Mouse (Mus musculus): ENCODE data around the gene Nsun2. TPM values are rescaled to one million over a fixed set of nuclear protein-coding genes. Genes with fewer than 3 reads are reported as not detected.

Gene Nsun2
- total RNA-seq, 2 experiments from 2014 or later: 83.1 to 94.4 TPM

- no peak for DNase-seq
Measured at GRCm38 (mm10) chr13:69523444-69524157, 9.9 kb upstream of the Nsun2 start.

- no peak for DNase-seq
Measured at GRCm38 (mm10) chr13:69524158-69524530, 9.4 kb upstream of the Nsun2 start.

- no peak for DNase-seq
Measured at GRCm38 (mm10) chr13:69525867-69526266, 7.7 kb upstream of the Nsun2 start.

- no peak for DNase-seq
Measured at GRCm38 (mm10) chr13:69528531-69528930, 5.0 kb upstream of the Nsun2 start.

DNA sequence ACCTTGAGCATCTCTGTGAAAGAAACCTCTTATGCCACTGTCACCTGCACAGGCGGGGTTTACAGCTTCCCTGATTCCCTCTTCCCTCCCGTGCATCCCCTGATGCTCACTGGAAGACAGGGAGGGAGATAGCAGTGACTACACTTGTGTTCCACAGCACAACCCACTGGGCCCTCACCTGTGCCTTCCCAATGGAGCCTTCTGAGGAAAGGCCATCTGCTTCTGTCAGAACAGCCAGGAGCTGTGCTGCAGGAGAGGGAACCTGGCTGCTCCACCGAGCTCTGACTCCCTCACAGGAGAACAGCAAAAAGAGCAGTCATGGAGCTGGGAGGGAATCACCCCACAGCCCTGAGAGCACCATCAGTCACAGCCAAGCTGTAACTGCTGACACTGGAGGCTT is 3.4 kb upstream of the Nsun2 start:
- no peak for DNase-seq

GRCm38 (mm10) chr13:69530951-69531350 is 2.6 kb upstream of the Nsun2 start:
- DNase-seq: no peak

- no peak for DNase-seq
Measured at GRCm38 (mm10) chr13:69531431-69531830, 2.1 kb upstream of the Nsun2 start.

- DNase-seq: no peak
Measured at GRCm38 (mm10) chr13:69532101-69532892, 1.2 kb upstream of the Nsun2 start.

DNA sequence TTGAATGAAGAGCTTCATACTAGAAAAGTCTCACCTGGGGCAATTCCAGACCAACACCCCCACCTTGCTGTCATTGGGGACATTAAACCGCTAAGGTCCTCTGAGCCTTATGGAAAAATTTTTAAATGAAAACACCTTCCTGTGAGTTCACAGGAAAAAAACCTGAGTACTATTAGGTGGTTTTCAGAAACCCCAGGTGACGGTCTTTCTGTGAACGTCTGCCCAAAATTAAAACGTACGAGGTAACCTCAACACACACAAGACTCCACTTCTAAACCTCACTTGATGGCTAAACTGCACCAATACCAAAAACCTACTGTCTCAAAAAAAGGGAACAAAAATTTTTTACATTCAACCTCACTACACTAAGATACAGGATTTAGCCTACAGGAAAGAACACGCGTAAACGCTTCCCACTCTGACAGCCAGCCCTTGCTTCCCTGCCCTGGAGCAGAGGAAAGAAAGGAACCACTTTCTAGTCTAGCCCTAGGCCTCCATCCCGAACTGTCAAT is 597 bp upstream of the Nsun2 start:
- no peak for DNase-seq

DNA sequence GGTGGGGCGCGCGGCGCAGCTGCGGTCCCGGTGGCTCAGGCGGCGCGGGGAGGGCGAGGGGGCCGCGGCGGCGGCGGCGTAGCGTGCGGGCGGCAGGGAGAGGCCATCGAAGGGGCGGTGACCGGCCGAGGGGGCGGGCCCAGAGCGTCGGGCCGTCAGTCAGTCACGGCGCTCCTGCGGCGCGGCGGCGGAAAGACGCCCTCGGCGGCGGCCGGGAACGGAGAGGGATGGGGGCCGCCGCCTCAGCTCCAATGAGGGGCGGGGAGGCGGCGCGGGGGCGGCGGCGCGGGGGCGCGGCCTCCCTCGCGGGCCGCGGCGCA is 748 bp downstream of the Nsun2 start, which contains the start of gene Tent4a:
Gene Tent4a (minus strand): TSS at position 284 of the 320 bp plus-strand sequence.
- DNase-seq: no peak

GRCm38 (mm10) chr13:69534654-69535551 is 1.4 kb downstream of the Nsun2 start:
- DNase-seq: peak; percentile 99

DNA sequence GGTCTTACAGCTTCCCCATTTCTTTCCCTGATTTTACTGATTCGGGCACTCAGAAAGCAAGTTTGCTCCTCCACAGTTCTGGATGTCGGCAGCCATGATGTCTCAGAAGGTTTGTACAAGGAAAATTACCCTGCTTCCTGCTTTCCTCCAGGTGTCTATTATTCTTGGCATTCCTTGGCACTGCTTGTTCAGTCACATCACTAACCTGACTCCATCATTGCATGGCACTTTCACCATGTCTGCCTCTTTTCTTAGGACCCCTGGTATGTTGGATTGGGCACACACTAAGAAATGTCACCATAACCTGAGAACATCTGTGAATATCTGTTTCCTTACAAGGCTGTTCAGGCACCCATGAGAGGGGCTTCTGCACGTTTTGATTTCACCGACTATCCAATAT is 2.5 kb downstream of the Nsun2 start:
- DNase-seq: no peak

- peak; percentile 39 to 47 for DNase-seq
Measured at GRCm38 (mm10) chr13:69537366-69537765, 3.8 kb downstream of the Nsun2 start.

GRCm38 (mm10) chr13:69538327-69538726 is 4.8 kb downstream of the Nsun2 start:
- peak; percentile 77 to 78 for DNase-seq

- DNase-seq: peak; percentile 42 to 45
Measured at GRCm38 (mm10) chr13:69541209-69541608, 7.7 kb downstream of the Nsun2 start.

DNA sequence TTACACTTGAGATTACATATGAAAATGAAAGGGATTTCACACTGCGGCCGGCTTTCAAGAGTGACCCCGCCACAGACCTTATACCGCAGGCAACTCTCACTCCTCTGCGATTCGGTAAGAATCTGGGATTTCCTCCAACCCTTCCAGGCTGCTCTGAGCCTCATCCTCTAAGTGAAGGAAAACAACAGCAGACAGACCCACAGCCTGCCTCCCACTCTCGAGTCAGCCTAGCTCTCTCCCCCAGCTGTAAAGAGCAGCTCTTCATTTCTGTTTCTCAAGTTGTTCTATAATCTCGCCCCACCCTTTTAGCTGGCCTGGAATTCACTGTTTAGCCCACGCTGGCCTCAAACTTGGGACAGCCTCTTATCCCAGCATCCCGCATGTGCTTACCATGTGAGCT is 8.2 kb downstream of the Nsun2 start:
- DNase-seq: no peak

GRCm38 (mm10) chr13:69542571-69543352 is 9.2 kb downstream of the Nsun2 start:
- DNase-seq: no peak

GRCm38 (mm10) chr13:69543595-69543994 is 10.0 kb downstream of the Nsun2 start:
- no peak for DNase-seq

DNA sequence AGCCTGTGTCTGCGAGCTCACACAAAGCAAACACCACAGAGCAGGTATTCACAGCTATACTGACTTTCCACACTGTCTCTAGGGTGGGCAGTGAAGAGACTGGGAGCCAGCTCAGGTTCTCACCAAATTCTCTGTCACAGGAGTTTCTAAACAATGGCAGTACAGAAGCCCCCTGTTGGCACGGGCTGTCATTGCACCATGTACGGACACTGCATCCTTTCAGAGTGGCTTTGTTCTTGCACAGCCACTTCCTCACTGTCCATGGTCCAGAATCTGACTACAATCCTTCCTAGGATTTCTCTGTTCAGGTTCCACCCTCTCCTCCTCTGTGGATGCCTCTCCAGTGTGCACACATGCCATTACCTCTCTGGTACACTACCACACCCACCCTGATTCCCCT is 11.5 kb downstream of the Nsun2 start:
- peak; percentile 28 to 58 for DNase-seq

GRCm38 (mm10) chr13:69547488-69548180 is 14.1 kb downstream of the Nsun2 start:
- no peak for DNase-seq

DNA sequence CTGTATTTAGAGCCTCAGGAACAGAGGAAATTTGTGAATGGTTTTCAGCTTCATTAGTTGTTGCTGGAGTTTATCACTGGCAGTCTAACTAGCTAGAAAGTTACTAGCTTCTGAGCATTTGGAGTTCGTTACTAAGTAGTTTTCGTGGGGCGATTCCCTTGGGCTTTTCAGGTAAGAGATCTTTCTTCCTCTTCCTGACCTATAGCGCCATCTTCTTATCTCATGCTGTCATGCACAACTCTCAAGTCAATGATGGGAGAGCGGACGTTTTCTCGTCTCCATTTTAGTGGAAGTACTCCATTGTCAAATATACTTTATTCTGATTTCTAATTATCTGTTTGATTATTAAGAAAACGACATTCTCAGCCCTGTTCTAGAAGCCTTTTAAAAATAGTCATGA is 16.4 kb downstream of the Nsun2 start:
- DNase-seq: no peak

Measured in adrenal gland, postnatal 36 days (tissue).